Mouse (Mus musculus) limb, embryonic 12.5 days (tissue): ENCODE results near the gene Cbx7. TPM values are rescaled to one million over a fixed set of nuclear protein-coding genes. Genes with fewer than 3 reads are reported as not detected.

Experiments
- ATAC-seq: fragments of 200-750 bp; cut with Nextera tagmentation; 2 replicates; pipeline ENCODE4 v1.8.0; 2017; ENCODE audit warnings: low read depth, moderate TSS enrichment; ENCODE audit not compliant: insufficient number of reproducible peaks, insufficient read depth, low FRiP score, low TSS enrichment
- H3K27ac ChIP-seq: fragments of 300-500 bp; sonication (generic); 2 replicates; pipeline ENCODE4 v1.5.1; 2016; ENCODE audit warnings: mild to moderate bottlenecking, moderate library complexity
- H3K27me3 ChIP-seq: fragments of 300-500 bp; sonication (generic); 2 replicates; pipeline ENCODE4 v1.6.1; 2016; ENCODE audit warnings: mild to moderate bottlenecking, moderate library complexity
- H3K36me3 ChIP-seq: fragments of 300-500 bp; sonication (generic); 2 replicates; pipeline ENCODE4 v1.6.1; 2016; ENCODE audit warnings: mild to moderate bottlenecking, moderate library complexity
- H3K4me1 ChIP-seq: fragments of 300-500 bp; sonication (generic); replicated peaks from 2 replicates; pipeline ENCODE4 v1.6.1; 2016
- H3K4me2 ChIP-seq: fragments of 300-500 bp; sonication (generic); 2 replicates; pipeline ENCODE4 v1.6.1; 2016; ENCODE audit warnings: mild to moderate bottlenecking, moderate library complexity
- H3K4me3 ChIP-seq: fragments of 300-500 bp; sonication (generic); replicated peaks from 2 replicates; pipeline ENCODE4 v1.5.1; 2016; ENCODE audit warnings: mild to moderate bottlenecking
- H3K9ac ChIP-seq: fragments of 300-500 bp; sonication (generic); replicated peaks from 2 replicates; pipeline ENCODE4 v1.6.1; 2016; ENCODE audit warnings: mild to moderate bottlenecking, moderate library complexity
- H3K9me3 ChIP-seq: fragments of 300-500 bp; sonication (generic); 2 replicates; pipeline ENCODE4 v1.6.1; 2016; ENCODE audit warnings: mild to moderate bottlenecking, moderate library complexity
- WGBS: fragments of 180-500 bp; shearing (Covaris S2); methylation state at CpG from one replicate; pipeline ENCODE4 v1.1.7; 2016; 5-methylcytosine and 5-hydroxymethylcytosine counted together
- polyA plus RNA-seq: library from polyadenylated mRNA; unstranded; fragments of >200 nt; fragmentation: Nextera tagmentation; extraction: Ambion mirVana; gene quantifications from 2 replicates; pipeline ENCODE4 v1.2.1, GENCODE M21; 2016

Cbx7 gene
- polyA plus RNA-seq, 1 experiment from 2014 or later, result 2.0 TPM

DNA sequence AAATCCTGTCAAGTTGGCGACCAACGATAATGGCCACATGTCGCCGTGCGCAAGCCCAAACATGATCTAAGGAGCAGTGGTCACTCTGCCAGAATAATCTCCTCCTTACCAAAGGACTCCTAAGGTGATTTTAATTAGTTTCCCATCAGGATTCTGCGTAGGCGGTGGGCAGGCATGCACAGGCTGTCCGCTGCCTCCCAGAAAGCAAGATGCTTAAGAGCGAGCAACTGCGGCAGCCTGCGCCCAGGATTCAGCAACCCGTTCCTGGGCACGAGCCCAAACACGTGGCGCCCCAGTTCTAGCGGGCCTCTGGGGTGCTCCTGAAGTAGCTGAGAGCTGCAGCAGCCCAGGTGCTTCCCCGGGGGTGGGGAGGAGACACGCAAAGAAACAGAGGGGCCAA is 8.3 kb downstream of the Cbx7 start:
- Histone ChIP-seq H3K9ac (no peak overlapping the region), H3K27me3 (no peaks in the 10 kb centered on the region), H3K36me3 (no peaks in the 10 kb centered on the region), H3K4me1 (0 out of 2 replicates have a peak, but pooled peaks cover 3% of the 10 kb centered on the region), H3K4me3 (no peak overlapping the region), H3K4me2 (no peak overlapping the region), H3K9me3 (no peaks in the 10 kb centered on the region; the same call in 1 of the 2 replicates), H3K27ac (no peak overlapping the region)
- no peak for ATAC-seq
- 88% methylated on average over 18 of the region's 18 CpGs for WGBS

DNA sequence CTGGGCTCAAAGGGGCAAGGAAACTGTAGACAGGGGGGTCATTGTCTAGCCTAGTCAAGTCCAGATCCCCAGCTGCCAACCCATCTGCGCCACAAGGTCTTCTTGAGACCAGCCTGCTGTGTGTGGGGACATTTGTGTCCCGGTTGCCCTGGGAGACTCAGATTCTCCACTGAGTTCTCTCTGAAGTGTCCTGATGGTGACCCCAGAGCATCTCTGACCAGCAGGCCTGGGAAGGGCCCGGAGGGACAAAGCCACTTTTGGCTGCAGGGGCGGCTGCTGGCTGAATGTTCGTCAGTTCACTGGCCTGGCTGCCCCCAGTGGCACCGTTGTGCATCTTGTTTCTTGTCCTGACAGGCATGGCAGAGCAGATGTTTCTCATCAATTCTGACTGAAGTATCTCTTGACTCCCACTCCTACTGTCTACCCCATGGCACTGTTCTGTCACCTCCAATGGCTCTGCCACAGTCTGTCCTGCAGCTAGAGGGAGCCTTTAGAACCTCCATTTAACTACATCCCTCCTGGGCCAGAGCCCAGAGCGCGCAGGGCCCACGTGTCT is 9.5 kb downstream of the Cbx7 start:
- H3K4me3 ChIP-seq, result no peak overlapping the region
- no peak overlapping the region for H3K9ac ChIP-seq
- H3K4me1 ChIP-seq, result 0 out of 2 replicates have a peak, but pooled peaks cover 3% of the 10 kb centered on the region
- no peak overlapping the region for H3K27ac ChIP-seq
- no peak overlapping the region for H3K4me2 ChIP-seq
- H3K9me3 ChIP-seq, result no peaks in the 10 kb centered on the region; the same call in 1 of the 2 replicates
- no peaks in the 10 kb centered on the region for H3K27me3 ChIP-seq
- WGBS, result 62% methylated on average over 9 of the region's 9 CpGs
- H3K36me3 ChIP-seq, result no peaks in the 10 kb centered on the region
- ATAC-seq, result no peak

DNA sequence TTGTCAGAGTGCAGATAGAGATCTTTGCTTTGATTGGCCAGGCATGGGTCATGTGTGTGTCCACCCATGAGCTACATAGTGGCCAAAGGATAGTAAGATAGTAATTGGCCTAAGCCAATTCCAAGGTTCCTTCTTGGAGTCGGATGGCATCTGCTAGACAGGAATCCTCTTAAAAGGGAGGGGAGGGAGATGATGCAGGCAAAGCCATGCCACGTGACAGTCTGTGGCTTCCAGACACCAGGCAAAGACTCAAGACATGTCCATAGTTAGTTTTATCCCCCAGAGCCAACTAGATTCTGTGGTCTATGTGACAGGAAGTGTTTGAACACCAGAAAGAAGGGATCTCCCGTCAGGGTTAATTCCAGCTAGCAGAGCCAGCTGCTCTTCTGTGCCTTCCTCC is 12.5 kb downstream of the Cbx7 start:
- Histone ChIP-seq H3K4me3 (no peak overlapping the region), H3K9ac (no peak overlapping the region), H3K4me2 (no peak overlapping the region), H3K36me3 (no peaks in the 10 kb centered on the region), H3K9me3 (no peaks in the 10 kb centered on the region), H3K27ac (no peak overlapping the region), H3K27me3 (no peaks in the 10 kb centered on the region), H3K4me1 (0 out of 2 replicates have a peak, but pooled peaks cover 3% of the 10 kb centered on the region)
- WGBS, result 52% methylated on average over 3 of the region's 3 CpGs
- no peak for ATAC-seq

DNA sequence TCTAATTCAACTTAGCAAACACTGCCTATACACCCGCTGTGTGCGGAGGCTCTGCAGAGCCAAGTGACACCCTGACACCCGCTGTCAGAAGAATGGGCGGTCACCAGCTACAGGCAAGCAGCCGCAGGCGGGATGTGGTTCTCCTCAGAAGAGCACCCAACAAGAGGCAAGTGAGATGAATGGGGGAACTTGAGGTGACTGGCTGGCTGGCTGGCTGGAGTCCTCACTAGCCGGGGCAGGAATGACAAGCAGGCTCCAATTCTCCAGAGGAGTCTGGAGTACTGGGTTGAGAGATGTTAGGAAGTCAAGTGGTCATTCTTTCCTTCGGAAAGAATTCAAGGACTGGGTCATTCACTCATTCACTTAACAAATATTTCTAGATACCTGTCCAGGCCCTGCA is 14.4 kb downstream of the Cbx7 start:
- no peaks in the 10 kb centered on the region for H3K36me3 ChIP-seq
- H3K27ac ChIP-seq, result no peak overlapping the region
- H3K27me3 ChIP-seq, result no peaks in the 10 kb centered on the region
- H3K4me2 ChIP-seq, result no peak overlapping the region
- 88% methylated on average over 8 of the region's 8 CpGs for WGBS
- no peaks in the 10 kb centered on the region for H3K9me3 ChIP-seq
- H3K4me3 ChIP-seq, result no peak overlapping the region
- peaks cover 14% of the 10 kb centered on the region for H3K4me1 ChIP-seq
- ATAC-seq, result no peak
- no peak overlapping the region for H3K9ac ChIP-seq

DNA sequence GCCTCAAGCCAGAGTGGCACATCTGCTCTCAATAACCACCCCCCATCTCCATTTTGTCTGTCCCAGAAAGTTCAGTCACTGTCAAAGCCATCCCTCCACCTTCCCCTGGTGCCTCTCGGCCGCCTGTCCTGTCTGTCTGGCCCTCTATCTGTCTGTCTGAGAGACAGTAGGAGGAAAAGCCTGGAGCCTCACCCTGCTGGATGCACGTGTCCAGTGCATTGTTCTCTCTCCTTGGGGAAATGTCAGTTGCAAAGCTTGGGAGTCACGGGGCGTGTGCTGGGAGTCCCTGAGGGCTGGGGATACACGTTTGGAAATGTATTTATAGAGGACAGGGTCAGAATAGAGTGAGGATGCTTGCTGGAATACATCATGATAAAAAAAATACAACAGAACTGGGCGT is 17.4 kb downstream of the Cbx7 start:
- 71% methylated on average over 7 of the region's 7 CpGs for WGBS
- Histone ChIP-seq H3K9ac (no peak overlapping the region), H3K4me2 (no peak overlapping the region), H3K27me3 (no peaks in the 10 kb centered on the region), H3K4me1 (peaks cover 36% of the 10 kb centered on the region), H3K27ac (no peak overlapping the region), H3K36me3 (no peaks in the 10 kb centered on the region), H3K4me3 (no peak overlapping the region), H3K9me3 (no peaks in the 10 kb centered on the region)
- ATAC-seq, result no peak

DNA sequence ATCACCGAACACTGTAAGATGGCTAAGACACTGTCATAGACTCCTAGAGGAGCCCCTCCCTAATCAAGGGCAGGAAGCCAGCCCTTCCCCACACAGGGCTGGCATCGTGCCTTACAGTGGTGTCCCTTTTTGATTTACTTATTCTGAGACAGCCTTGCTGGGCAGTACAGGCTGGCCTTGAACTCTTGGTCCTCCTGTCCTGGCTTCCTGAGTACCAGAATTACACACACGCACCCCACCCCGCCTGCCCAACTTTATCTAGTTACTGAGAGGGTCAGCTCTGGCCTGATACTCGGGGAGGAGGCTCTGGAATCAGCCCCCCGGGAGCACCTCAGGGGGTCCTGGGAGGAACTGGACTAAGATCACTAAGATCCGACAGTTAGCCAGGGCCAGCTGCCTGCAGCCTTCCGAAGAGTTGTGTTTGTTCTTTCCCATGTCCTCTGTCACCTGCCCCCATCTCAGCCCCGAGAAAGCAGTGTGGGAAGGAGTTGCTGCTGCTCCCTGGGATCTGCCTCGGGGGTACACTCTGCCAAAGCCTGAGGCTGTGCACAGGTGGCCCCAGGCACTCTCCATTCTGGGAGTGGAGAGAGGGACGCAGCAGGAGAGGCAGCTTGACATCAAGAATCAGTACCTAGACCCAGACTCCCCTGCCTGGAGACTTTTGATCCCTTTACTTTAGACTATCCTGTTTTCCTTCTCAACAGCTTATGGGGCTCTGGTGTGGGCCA is 18.3 kb downstream of the Cbx7 start:
- no peaks in the 10 kb centered on the region for H3K36me3 ChIP-seq
- no peak overlapping the region for H3K9ac ChIP-seq
- H3K4me1 ChIP-seq, result peaks cover 36% of the 10 kb centered on the region
- 56% methylated on average over 11 of the region's 11 CpGs for WGBS
- no peak overlapping the region for H3K27ac ChIP-seq
- no peak overlapping the region for H3K4me3 ChIP-seq
- no peak overlapping the region for H3K4me2 ChIP-seq
- H3K27me3 ChIP-seq, result no peaks in the 10 kb centered on the region
- ATAC-seq, result no peak
- H3K9me3 ChIP-seq, result no peaks in the 10 kb centered on the region

DNA sequence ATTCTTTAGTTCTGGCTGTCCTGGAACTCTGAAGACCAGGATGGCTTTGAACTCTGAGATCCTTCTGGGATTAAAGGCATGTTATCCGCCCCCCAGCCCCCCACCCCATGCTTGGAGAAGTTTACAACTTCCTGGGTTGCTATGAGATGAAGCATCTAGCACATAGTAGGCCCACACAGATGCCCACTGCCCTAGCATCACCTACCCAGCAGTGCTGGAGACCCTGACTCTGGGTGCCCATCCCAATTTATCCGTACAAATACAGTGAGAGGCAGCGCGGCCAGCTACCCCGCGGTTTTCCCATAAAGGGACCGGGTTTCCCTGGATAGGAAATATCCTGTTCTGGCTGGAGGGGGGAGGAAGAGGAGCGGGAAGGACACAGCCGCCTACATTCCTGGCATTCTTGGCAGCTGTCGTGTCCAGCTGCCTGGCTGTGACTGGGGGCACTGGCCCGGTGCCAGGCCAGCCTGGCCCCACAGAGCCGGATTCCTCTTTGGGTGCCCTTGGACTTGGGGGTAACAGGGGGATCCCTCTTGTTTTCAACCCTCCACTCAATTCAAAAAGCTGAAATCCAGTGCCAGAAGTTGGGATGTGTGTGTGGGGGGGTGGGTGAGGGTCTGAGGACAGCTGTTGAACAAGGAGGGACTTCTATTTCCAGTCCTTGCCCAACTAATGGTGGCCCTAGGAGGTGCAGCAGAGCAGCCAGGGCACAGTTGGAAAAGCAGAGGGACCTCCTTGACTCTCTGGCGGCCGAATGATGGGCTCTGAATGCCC is 19.0 kb downstream of the Cbx7 start:
- no peaks in the 10 kb centered on the region for H3K9me3 ChIP-seq
- no peaks in the 10 kb centered on the region for H3K36me3 ChIP-seq
- H3K4me2 ChIP-seq, result 0 out of 2 replicates have a peak overlapping the region, but pooled peaks have one; percentile 5
- no peak overlapping the region for H3K9ac ChIP-seq
- H3K4me3 ChIP-seq, result no peak overlapping the region
- ATAC-seq, result 0 out of 2 replicates have a peak, but pooled peaks have one; percentile 19
- H3K4me1 ChIP-seq, result peaks cover 36% of the 10 kb centered on the region
- H3K27me3 ChIP-seq, result no peaks in the 10 kb centered on the region
- 39% methylated on average over 14 of the region's 14 CpGs for WGBS
- H3K27ac ChIP-seq, result peak overlapping the region; percentile 79

DNA sequence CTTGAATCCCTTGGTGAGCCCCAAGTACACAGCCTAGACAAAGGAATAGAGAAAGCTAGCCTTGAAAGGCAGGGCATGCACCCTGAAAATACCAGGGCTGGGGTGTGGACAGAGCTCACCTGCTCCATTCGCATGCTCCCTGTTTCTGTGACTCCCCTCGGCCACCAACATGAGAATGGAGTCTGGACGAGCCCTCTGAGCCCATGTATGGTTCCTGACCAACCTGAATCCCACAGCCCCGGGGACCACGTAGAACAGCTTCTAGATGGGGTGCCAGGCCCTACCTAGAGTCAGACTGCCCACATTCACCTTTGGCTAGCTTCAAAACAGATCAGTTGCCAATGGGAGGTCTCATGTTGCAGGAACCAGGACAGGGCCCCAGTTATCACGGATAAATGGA is 19.7 kb downstream of the Cbx7 start:
- Histone ChIP-seq H3K4me1 (peaks cover 36% of the 10 kb centered on the region), H3K4me3 (no peak overlapping the region), H3K36me3 (no peaks in the 10 kb centered on the region), H3K9me3 (no peaks in the 10 kb centered on the region), H3K4me2 (peak overlapping the region; percentile 64; the same call in 1 of the 2 replicates), H3K9ac (no peak overlapping the region), H3K27ac (peak overlapping the region; percentile 79), H3K27me3 (no peaks in the 10 kb centered on the region)
- WGBS, result 70% methylated on average over 6 of the region's 6 CpGs
- no peak for ATAC-seq

DNA sequence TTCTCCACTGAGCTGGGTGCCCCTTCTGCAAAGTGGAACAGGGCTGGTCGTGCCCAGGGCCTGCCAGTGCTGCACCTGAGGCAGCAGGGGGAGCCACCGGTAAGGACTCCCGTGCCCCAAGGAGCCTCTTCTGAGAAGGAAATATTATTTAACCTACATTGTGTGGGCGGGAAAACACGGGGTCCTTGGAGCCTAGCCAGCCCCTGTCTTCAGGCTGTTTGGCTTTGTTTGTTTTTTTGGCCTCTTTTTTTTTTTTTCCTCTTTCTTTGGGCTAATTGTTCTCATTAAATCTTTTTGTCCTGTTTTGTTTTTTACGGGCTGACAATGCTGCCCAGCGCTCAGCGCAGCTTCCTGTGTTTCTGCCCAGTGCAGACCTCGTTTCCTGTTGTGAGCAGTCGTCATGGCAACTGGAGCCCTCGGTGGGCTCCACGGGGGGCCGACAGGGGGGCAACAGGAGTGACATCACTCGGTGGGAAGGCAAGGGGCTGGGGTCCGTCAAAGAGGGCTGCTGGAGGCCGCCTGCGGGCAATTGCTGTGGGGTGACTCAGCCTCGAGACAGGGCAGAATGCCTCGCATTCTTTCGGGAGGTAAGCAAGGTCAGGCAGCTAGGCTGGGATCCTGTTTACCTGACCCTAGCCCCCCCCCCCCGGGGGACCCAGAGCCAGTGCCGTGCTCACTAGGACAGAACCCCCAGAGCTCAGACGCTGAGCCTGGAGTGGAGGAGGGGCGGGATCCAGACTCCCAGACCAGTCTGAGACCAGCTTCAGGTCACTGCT is 20.5 kb downstream of the Cbx7 start:
- Histone ChIP-seq H3K9ac (peak overlapping the region; percentile 42; the same call in 1 of the 2 replicates), H3K27me3 (no peaks in the 10 kb centered on the region), H3K36me3 (no peaks in the 10 kb centered on the region), H3K4me3 (peak overlapping the region; percentile 29), H3K27ac (peak overlapping the region; percentile 79), H3K4me1 (peaks cover 36% of the 10 kb centered on the region), H3K4me2 (peak overlapping the region; percentile 64), H3K9me3 (no peaks in the 10 kb centered on the region)
- WGBS, result 3% methylated on average over 24 of the region's 24 CpGs
- ATAC-seq, result peak; percentile 61

DNA sequence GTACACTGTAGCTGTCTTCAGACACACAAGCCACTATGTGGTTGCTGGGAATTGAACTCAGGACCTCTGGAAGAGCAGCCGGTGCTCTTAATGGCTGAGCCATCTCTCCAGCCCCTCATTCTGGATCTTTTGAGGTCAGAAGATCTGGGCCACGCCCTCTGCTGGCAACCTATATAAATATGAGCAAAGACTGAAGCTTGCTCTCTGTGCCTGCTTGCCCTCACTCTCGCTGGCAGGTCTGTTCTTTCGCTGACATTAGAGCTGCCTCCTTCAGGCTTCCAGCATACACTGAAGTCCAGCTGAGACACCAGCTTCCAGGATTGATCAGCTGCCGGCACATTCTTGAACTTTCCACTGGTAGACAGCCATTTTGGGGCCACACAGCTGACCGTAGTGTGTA is 23.2 kb downstream of the Cbx7 start:
- H3K4me2 ChIP-seq, result no peak overlapping the region
- H3K9ac ChIP-seq, result no peak overlapping the region
- H3K4me1 ChIP-seq, result peaks cover 36% of the 10 kb centered on the region
- H3K4me3 ChIP-seq, result no peak overlapping the region
- H3K36me3 ChIP-seq, result no peaks in the 10 kb centered on the region
- H3K27ac ChIP-seq, result no peak overlapping the region
- ATAC-seq, result no peak
- no peaks in the 10 kb centered on the region for H3K9me3 ChIP-seq
- H3K27me3 ChIP-seq, result peaks cover 5% of the 10 kb centered on the region; the same call in 1 of the 2 replicates
- WGBS, result 74% methylated on average over 6 of the region's 6 CpGs

DNA sequence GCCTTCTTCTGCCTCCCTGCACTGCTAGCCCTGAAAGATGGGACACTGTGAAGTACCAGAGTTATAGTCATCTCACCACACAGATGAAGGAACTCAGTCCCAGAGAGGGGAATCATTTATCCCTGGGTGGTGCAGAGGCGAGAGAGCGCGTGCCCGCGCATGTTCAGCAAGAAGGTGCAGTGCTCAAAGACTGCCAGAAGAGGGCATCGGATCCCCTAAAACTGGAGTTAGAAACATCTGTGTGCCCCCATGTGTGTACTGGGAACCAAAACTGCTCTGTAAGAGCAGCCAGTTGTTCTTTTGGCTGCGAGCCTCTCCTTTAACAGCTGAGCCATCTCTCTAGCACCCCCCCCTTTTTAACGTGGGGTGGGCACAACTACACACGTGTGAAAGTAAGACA is 24.1 kb downstream of the Cbx7 start:
- Histone ChIP-seq H3K4me1 (peaks cover 27% of the 10 kb centered on the region), H3K36me3 (no peaks in the 10 kb centered on the region), H3K4me2 (no peak overlapping the region), H3K27me3 (peaks cover 5% of the 10 kb centered on the region; the same call in 1 of the 2 replicates), H3K9ac (no peak overlapping the region), H3K4me3 (no peak overlapping the region), H3K27ac (no peak overlapping the region), H3K9me3 (no peaks in the 10 kb centered on the region)
- 56% methylated on average over 9 of the region's 9 CpGs for WGBS
- no peak for ATAC-seq
